Mouse (Mus musculus) liver, postnatal 0 days (tissue): ENCODE data around the gene Tnfrsf26.

Source experiments
- CTCF ChIP-seq: sonication (generic); IDR thresholded peaks from 2 replicates; pipeline ENCODE4 v1.5.1; 2016; ENCODE audit warnings: antibody characterized with exemption, low read depth
- EP300 ChIP-seq: IDR thresholded peaks from 2 replicates; pipeline ENCODE4 v1.6.1; 2016; ENCODE audit warnings: antibody characterized with exemption, low read depth, mild to moderate bottlenecking

DNA sequence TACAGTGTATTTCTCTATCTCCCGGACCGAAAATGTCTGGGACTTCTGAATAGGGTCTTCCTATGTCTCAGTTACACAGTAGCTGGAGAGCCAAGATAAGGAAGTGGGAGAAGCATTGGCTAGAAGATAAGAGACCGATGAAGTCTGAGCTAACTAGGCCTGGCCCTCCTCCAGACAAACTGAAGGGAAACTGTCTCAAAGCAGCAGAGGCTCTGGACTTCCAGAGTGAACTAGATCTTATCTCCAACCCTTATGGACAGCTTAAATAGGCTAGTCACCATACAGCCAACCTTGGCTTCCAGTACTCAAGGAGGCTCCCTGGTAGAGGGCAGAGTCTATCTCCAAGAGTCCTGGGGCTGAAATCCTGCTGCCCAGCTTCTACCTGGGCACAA lies 62.9 kb downstream of the Tnfrsf26 start:
- TF ChIP-seq CTCF (no peak), EP300 (peak; percentile 98)
